Mouse (Mus musculus) liver, embryonic 16.5 days (tissue): ENCODE results near the gene Accs. TPM values are rescaled to one million over a fixed set of nuclear protein-coding genes. Genes with fewer than 3 reads are reported as not detected.

ENCODE experiments used
- polyA plus RNA-seq: library from polyadenylated mRNA; unstranded; fragments of >200 nt; fragmentation: Nextera tagmentation; extraction: Ambion mirVana; gene quantifications from 2 replicates; pipeline ENCODE4 v1.2.1, GENCODE M21; 2015

The Accs gene
- polyA plus RNA-seq, 1 experiment from 2014 or later, result 1.4 TPM

Other genes starting within 250 kb of the Accs start
- 0.02 TPM in 1 of 2 replicates, not detected in the other for gene Alx4, start 207.6 kb downstream of the Accs start, polyA plus RNA-seq
- 27.0 and 27.2 TPM in 2 replicates for gene Ext2, start 27.4 kb downstream of the Accs start, polyA plus RNA-seq
- not detected in 2 replicates for gene Accsl, start 19.2 kb upstream of the Accs start, polyA plus RNA-seq
- 1.2 and 1.7 TPM in 2 replicates for gene Gm13889, start 107.3 kb upstream of the Accs start, polyA plus RNA-seq
- not detected in 2 replicates for gene Gm27027, start 146.4 kb upstream of the Accs start, polyA plus RNA-seq
- gene Alkbh3, start 160.9 kb upstream of the Accs start, polyA plus RNA-seq, result 26.0 and 28.0 TPM in 2 replicates